Mouse (Mus musculus) neural tube, embryonic 10.5 days (tissue): ENCODE results near the gene Sugct.
"Not testable (repeated sequence)": the region's sequence is repeated elsewhere in the genome, so short reads cannot be mapped to it uniquely, and the experiment has no call there.

Source experiments
- DNase-seq: peaks from one replicate; pipeline ENCODE4 v3.0.0-alpha.2; 2017; ENCODE audit warnings: low spot score; ENCODE audit errors: extremely low spot score

Sugct gene

DNA sequence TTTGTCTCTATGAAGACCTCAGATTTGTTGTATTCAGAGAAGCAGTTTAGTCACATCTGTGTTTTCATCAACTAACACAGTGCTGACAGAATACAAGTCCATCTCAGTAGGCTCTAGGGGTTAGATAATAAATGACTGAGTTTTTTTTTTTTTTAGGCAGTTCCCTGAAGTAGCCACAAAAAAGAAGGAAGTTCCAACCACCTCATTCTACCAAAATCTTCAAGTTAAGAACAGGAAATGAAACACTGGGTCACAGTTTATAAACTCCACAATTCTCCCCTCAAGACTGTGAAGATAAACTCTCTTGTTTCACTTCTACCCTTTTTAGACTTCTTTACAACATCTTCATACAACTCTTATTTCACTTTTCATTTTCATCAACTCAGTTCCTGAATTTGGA lies 783.1 kb downstream of the Sugct start:
- DNase-seq: no peak

DNA sequence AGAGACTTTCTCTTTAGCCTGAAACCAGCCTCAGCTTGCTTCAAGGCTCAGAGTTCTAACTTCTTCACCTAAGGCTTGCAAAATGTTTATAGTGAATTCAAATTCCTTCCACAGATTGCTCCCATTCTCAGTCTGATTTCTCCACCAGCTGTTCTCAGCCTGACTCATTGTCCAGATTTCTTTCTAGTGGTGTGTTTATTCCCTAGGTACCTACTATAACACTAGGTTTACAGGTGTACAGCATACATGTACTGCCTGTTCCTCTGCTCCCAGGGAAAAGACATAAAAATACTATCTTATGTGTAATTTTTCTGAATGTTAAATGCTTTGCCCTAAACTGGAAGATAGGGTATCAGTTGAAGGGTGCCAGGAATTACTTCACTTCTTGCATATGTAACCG lies 788.4 kb downstream of the Sugct start:
- no peak for DNase-seq

DNA sequence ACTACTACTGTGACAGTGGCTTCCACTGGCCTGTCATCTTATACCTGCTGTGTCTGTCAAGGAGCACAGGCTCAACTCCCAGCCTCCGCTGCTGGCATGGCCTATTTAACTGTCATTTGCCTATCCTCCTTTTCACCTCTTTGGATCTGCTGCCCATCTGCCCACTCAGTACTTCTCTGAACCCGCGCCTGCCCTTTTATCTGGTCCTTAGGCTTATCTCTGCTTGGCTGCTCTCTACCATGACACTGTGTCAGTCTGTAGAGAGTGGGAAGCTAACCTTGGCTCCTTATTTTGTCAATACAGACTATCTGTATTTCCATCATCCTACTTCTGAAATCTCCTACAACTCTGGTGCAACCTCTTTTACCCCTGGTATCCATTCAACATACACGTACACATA lies 793.9 kb downstream of the Sugct start:
- no peak for DNase-seq

DNA sequence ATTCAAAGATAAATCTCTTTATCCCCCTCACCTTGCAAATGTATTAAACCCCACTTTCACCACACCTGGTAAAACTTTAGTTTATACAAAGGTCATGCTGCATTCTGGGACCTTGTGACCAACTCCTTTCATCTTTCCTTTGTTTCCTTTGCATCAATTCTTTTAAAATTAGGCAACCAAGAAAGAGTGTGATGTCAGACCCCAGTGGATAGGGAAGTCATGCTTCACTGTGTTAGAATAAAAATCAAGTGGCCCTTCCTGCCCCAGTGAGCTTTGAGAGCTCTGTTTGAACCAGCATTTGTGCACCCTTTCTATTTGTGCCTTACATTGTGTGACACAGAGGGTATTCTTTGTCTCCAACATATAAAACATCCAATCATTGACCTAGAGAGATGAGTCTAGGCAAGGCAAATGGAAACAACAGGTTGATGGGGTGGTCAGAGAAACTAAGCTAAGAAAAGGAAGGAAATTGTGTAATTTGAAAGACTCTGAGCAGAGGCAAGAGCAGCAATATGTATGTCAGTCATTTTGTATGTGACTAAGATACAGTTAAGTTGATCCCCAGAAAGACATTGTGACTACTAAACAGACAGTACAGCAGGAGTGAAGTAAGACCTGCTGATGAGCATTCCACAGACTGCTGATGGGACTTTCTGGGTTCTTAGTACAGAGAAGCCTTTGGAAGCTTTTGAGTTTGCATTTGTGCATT lies 797.1 kb downstream of the Sugct start:
- no peak for DNase-seq

DNA sequence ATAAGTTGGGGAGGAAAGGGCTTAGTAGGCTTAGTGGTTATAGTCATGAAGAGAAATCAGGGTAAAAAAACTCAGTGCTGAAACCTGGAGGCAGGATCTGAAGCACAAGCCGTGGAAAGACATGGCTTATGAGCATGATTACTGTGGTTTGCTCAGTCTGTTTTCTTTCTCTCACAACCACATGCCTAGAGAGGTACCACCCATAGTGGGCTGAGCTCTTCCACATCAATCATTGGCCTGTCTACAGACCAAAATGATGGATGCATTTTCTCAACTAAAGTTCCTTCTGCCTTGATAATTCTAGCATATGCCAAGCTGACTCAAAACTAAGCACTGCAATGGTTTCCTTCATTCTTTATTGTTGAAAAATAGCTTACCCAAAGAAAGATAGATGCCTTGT lies 817.3 kb downstream of the Sugct start:
- DNase-seq: no peak

DNA sequence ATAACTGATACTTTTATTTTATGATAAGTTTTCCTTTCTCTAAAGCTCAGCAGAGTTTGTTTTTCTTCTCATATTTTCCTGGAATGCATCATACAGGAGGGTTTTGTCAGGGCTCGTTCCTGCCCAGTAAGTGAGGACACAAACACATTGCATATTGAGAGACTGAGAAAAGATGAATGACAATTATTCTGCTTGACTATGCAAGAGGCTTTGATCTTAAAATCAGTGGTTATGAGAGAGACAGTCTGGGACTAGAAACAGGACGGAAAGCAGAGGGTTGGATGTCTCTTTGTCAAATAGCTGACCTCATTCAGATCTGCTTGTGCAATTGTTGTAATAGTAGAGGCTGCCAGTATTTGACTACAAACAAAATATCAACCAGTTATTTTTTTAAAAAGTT lies 835.4 kb downstream of the Sugct start:
- no peak for DNase-seq

DNA sequence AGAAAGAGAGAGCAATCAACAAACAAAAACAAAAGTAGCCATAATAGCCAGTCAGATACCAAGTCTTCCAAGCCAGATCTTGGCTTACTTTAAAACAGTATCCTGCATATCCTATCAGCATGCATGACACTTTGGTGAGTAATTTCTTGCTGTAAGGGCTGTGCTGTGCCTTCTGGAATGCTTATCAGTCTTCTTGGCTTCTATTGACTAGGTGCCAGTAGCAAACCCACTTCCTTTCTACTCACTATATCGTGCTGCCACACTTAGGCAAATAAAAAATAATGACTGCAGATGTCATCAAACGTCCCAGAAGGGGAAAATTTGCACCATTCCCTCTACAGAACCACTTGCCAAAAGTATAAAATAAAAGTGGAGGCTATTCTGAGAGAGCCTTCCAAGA lies 848.1 kb downstream of the Sugct start:
- DNase-seq: no peak

DNA sequence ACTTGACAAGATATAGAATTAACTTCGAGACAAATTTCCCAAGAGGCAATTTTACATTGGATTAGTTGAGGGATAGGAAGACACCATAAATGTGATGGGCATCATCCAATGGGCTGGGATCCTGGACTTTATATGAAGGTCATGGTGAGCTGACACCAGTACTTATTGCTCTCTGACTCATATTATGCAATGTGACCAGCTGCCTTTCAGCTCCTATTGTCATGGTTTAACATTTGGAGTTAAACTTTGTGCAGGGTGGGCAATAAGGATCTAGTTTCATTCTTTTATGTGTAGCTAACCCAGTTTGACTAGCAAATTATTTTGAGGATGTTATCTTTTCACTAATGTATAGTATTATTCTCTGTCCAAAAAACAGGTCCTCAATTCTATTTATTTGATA lies 854.4 kb downstream of the Sugct start:
- DNase-seq: no peak

DNA sequence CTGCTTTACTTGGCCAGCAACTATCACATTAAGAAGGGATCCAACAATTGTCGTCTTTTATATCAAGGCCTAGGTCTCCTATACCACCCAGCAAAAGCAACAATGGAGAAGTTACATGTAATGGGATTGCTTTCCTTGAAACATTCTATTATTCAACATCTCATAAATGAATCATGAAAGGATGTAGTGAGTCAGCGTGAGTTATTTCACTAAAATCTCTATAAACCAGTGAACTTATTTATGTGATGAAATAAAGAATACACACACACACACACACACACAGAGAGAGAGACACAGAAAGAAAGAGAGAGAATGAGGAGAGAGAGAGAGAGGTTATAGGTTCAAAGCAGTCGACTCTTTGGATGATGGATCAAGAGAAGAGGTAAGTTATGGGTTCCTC lies 856.9 kb downstream of the Sugct start:
- no peak for DNase-seq

DNA sequence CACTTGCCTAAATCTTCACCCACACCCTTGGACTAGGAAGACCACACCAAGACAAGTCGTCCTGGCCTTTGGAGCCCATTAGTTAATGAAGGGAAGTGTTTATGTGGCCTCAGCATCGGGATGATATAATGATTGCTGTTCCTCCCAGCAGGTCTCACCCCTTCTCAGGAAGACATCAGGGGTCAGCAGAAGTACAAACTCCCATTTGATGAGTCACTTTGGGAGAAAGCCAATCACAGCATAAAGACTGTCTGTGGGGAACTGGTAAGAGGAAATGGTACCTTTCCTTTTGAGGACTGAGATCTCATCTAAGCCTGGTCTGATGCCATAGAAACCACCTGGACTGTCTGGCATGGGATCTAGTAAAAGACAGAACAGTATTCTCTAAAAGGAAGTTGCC lies 860.2 kb downstream of the Sugct start:
- DNase-seq: no peak

DNA sequence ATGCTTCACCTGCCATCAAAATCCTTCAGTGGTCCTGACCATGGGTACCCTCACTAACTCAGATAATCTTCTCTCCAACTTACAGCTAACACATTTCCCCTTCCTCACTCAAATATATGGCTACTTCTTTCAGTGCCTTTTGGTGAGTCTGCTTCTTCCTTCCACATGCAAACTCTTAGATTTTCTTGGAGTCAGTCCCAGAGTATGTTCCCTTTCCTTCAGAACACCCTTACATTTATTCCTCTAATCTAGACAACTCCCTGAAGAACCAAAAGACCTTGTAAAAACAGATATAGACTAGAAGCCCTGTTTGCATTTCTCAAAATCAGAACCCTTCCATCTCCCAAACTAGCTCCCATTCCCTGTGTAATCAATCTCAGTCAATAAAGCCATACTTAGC lies 862.3 kb downstream of the Sugct start:
- no peak for DNase-seq

DNA sequence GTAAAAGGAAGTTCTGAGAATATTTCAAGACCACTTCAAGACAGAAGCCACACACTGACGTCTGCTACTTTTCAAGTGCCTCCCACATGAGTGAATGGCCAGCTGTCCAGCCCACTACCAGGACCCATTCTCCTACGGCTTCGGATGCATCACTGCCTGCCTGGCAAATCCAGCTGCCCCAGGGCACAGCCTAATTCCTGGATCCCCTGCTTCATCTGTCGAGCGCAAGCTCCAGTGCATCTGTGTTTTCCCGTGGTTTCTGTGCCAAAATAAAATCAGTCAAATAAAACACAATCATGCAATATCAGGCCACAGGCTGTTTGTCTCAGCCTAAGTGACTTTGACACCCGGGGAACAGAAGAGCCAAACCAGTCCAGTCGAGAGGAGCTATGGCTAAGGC lies 863.5 kb downstream of the Sugct start:
- DNase-seq: no peak

DNA sequence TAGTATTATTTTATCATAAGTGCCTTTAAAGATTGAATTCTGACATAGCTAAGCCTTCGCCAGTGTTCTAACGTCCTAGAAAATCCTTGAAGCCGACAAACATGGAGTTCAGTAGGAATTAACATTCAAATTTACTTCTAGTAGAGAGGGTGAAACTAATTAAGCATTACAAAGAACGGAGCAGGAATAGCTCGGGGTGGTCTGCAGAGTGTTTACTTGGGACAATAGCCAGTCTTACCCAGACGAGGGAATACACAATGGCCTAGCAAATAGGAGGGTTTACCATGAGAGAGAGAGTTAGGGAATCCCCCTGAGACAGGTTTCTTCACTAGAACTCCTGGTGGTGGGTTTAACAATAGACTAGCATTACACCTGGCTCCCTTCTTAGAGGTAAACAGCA lies 865.1 kb downstream of the Sugct start:
- not testable (repeated sequence) for DNase-seq

DNA sequence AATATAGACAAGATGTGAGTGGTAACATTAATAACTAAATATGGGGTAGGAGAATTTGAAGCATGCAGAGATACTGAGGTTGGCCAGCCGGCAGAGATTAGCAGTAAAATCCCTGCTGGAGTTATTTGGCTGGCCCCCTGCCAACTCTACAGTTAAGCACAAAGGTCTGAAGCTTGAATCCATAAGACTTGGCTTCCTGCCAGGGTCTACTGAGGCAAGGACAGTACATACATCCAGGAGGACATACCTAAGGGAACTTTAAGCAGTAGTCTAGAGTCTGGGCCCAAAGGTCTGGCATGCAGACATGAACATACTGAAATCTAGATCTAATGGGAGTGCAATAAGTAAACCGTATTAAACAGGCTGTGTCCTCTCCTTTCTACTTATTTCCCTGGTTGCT lies 865.8 kb downstream of the Sugct start:
- DNase-seq: no peak

DNA sequence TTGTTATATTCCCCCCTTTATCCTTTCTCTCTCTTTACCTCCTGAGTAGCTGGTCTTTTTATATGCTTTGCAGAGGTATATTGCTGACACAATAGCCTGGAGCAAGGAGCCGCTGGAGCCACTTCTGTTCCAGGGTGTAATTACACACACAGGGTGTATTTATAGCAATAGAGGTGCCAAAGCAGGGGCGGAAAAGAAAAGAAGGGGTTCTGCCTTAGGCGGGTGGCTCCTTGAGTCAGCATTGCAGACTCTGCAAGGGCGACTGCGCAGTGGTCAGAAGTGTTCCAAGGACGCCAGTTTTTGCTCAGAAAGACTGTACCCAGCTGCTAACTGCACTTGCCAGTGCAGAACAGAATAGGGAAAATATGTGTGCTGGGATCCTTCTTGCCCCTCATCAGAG lies 869.7 kb downstream of the Sugct start:
- no peak for DNase-seq

DNA sequence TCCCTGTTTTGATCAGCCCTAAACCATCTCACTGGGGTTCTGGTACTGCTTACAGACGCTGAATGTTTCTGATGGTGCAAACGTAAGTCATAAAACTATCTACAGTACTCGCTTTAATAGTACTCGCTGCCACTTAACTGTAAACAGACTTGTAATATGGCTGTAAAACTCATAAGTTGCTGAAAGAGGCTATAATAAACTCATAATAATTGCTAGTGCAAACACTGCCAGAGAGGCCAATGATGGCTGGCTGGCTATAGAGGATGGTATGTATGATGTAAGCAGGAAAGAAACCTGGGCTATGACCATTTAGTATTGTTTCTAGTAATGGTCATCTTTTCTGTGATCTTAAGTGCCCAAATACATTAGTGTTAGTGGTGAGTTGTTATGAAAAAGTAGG lies 873.6 kb downstream of the Sugct start:
- DNase-seq: no peak

DNA sequence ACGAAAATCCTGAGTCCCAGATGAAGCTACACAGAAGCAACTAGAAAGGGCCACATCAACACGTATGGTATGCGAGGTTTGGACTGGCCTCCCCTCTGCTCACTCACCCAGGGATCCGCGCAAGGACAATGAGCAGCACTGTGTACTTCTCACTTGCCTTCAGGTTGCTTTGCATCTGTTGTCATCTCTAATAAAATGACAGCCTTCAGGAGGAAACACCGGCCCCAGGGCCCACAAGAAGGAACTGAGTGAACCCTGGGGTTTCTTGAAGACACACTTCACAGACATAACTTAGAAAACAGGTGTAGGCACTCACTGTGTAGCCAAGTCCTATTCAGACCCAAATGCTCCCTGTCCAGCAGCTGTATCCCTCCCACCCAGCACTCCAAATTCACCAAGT lies 877.9 kb downstream of the Sugct start:
- no peak for DNase-seq

DNA sequence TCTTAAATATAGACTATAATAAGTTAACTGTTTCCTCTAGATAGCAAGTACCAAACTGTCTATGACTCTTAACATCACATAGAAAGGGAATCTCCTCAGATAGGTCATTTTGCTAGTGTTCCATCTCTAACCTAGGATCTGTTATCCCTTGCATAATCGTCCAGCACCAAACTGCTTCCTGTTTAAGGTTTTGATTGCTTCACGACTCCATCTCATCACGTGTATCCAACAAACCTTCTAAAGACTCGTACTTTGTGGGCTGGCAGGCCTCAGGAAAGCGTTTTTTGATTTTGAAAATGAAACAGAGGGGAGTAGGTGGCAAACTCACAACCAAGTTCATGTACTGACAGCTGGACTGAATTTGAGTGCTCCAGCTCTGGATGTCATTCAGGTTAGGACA lies 878.6 kb downstream of the Sugct start:
- DNase-seq: no peak

DNA sequence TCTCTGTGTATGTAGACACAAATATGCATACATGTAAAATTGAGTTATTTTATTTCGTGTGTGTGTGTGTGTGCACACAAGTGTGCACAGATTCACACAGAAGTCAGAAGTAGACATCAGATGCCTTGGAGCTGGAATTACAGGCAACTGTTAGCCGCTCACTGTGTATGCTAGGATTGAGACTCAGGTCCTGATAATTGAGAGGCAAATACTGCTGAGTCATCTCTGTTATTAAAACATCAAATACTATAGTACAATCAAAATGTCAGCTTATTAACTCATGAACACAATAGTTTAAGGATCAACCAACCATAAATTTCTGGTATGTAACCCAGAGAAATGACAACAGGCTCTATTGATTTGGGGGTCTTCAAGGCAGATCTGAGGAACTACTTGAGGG lies 883.1 kb downstream of the Sugct start:
- no peak for DNase-seq
